Mouse (Mus musculus) hindbrain, embryonic 12.5 days (tissue): ENCODE results near the gene Bend4. TPM values are rescaled to one million over a fixed set of nuclear protein-coding genes. Genes with fewer than 3 reads are reported as not detected.

Experiments
- ATAC-seq: fragments of 200-750 bp; cut with Nextera tagmentation; 2 replicates; pipeline ENCODE4 v1.8.0; 2017; ENCODE audit warnings: moderate TSS enrichment; ENCODE audit not compliant: low FRiP score
- H3K27ac ChIP-seq: fragments of 300-500 bp; sonication (generic); 2 replicates; pipeline ENCODE4 v1.5.1; 2016; ENCODE audit warnings: mild to moderate bottlenecking
- H3K27me3 ChIP-seq: fragments of 300-500 bp; sonication (generic); 2 replicates; pipeline ENCODE4 v1.6.1; 2016; ENCODE audit warnings: mild to moderate bottlenecking
- H3K36me3 ChIP-seq: fragments of 300-500 bp; sonication (generic); 2 replicates; pipeline ENCODE4 v1.6.1; 2016; ENCODE audit warnings: mild to moderate bottlenecking
- H3K4me1 ChIP-seq: fragments of 300-500 bp; sonication (generic); 2 replicates; pipeline ENCODE4 v1.6.1; 2016
- H3K4me2 ChIP-seq: fragments of 300-500 bp; sonication (generic); replicated peaks from 2 replicates; pipeline ENCODE4 v1.6.1; 2016; ENCODE audit warnings: mild to moderate bottlenecking
- H3K4me3 ChIP-seq: fragments of 300-500 bp; sonication (generic); 2 replicates; pipeline ENCODE4 v1.5.1; 2016; ENCODE audit warnings: mild to moderate bottlenecking
- H3K9ac ChIP-seq: fragments of 300-500 bp; sonication (generic); 2 replicates; pipeline ENCODE4 v1.6.1; 2016; ENCODE audit warnings: mild to moderate bottlenecking, moderate library complexity
- H3K9me3 ChIP-seq: fragments of 300-500 bp; sonication (generic); replicated peaks from 2 replicates; pipeline ENCODE4 v1.6.1; 2016; ENCODE audit warnings: mild to moderate bottlenecking
- WGBS: fragments of 180-500 bp; shearing (Covaris S2); methylation state at CpG from one replicate; pipeline ENCODE4 v1.1.7; 2016; 5-methylcytosine and 5-hydroxymethylcytosine counted together
- polyA plus RNA-seq: library from polyadenylated mRNA; unstranded; fragments of >200 nt; fragmentation: Nextera tagmentation; extraction: Ambion mirVana; gene quantifications from 2 replicates; pipeline ENCODE4 v1.2.1, GENCODE M21; 2016

Gene Bend4
- polyA plus RNA-seq, 1 experiment from 2014 or later: 10.3 TPM

GRCm38 (mm10) chr5:67410426-67410825 lies 17.7 kb downstream of the Bend4 start:
- H3K27me3 ChIP-seq: no peaks in the 10 kb centered on the region

GRCm38 (mm10) chr5:67408391-67408790 lies 19.7 kb downstream of the Bend4 start:
- Histone ChIP-seq H3K4me1 (no peaks in the 10 kb centered on the region), H3K4me2 (no peak overlapping the region), H3K9me3 (no peaks in the 10 kb centered on the region), H3K9ac (no peak overlapping the region), H3K27ac (no peak overlapping the region), H3K27me3 (no peaks in the 10 kb centered on the region), H3K36me3 (peaks cover 13% of the 10 kb centered on the region), H3K4me3 (no peak overlapping the region)
- WGBS: 92% methylated on average over 6 of the region's 6 CpGs
- no peak for ATAC-seq

More at GRCm38 (mm10) chr5:67410426-67410825, 17.7 kb downstream of the Bend4 start:
- Histone ChIP-seq H3K9ac (no peak overlapping the region), H3K36me3 (no peaks in the 10 kb centered on the region; the same call in 1 of the 2 replicates), H3K4me3 (no peak overlapping the region), H3K4me2 (no peak overlapping the region), H3K27ac (no peak overlapping the region), H3K4me1 (no peaks in the 10 kb centered on the region), H3K9me3 (no peaks in the 10 kb centered on the region)
- no peak for ATAC-seq
- 94% methylated on average over 4 of the region's 4 CpGs for WGBS

- no peak for ATAC-seq
Observed at GRCm38 (mm10) chr5:67404919-67405318, 23.2 kb downstream of the Bend4 start.

GRCm38 (mm10) chr5:67404380-67404779 lies 23.7 kb downstream of the Bend4 start:
- WGBS: 74% methylated on average over 7 of the region's 7 CpGs
- no peaks in the 10 kb centered on the region for H3K9me3 ChIP-seq
- ATAC-seq: no peak
- H3K4me1 ChIP-seq: no peaks in the 10 kb centered on the region
- H3K27ac ChIP-seq: no peak overlapping the region
- H3K9ac ChIP-seq: no peak overlapping the region
- H3K4me3 ChIP-seq: no peak overlapping the region
- peaks cover 14% of the 10 kb centered on the region; the same call in 1 of the 2 replicates for H3K36me3 ChIP-seq
- H3K4me2 ChIP-seq: no peak overlapping the region
- no peaks in the 10 kb centered on the region for H3K27me3 ChIP-seq

More at GRCm38 (mm10) chr5:67404919-67405318, 23.2 kb downstream of the Bend4 start:
- 88% methylated on average over 9 of the region's 9 CpGs for WGBS
- Histone ChIP-seq H3K27me3 (no peaks in the 10 kb centered on the region), H3K9ac (no peak overlapping the region), H3K9me3 (no peaks in the 10 kb centered on the region), H3K36me3 (peaks cover 14% of the 10 kb centered on the region; the same call in 1 of the 2 replicates), H3K4me1 (no peaks in the 10 kb centered on the region), H3K4me2 (no peak overlapping the region), H3K4me3 (no peak overlapping the region), H3K27ac (no peak overlapping the region)

GRCm38 (mm10) chr5:67401612-67402011 lies 26.5 kb downstream of the Bend4 start:
- WGBS: 78% methylated on average over 9 of the region's 9 CpGs
- Histone ChIP-seq H3K4me2 (no peak overlapping the region), H3K27me3 (no peaks in the 10 kb centered on the region), H3K36me3 (peaks cover 28% of the 10 kb centered on the region), H3K4me3 (no peak overlapping the region), H3K4me1 (no peaks in the 10 kb centered on the region), H3K27ac (no peak overlapping the region), H3K9ac (no peak overlapping the region), H3K9me3 (no peaks in the 10 kb centered on the region)
- ATAC-seq: no peak

GRCm38 (mm10) chr5:67400608-67401480 lies 27.3 kb downstream of the Bend4 start:
- no peak overlapping the region for H3K4me3 ChIP-seq
- H3K9ac ChIP-seq: no peak overlapping the region
- no peaks in the 10 kb centered on the region for H3K4me1 ChIP-seq
- no peak overlapping the region for H3K27ac ChIP-seq
- peaks cover 30% of the 10 kb centered on the region for H3K36me3 ChIP-seq
- 89% methylated on average over 12 of the region's 12 CpGs for WGBS
- no peaks in the 10 kb centered on the region for H3K9me3 ChIP-seq
- no peaks in the 10 kb centered on the region for H3K27me3 ChIP-seq
- no peak for ATAC-seq
- H3K4me2 ChIP-seq: no peak overlapping the region

- H3K36me3 ChIP-seq: peaks cover 32% of the 10 kb centered on the region
- WGBS: 85% methylated on average over 28 of the region's 28 CpGs
- H3K4me2 ChIP-seq: no peak overlapping the region
- H3K9me3 ChIP-seq: no peaks in the 10 kb centered on the region
- H3K27me3 ChIP-seq: no peaks in the 10 kb centered on the region
- no peak overlapping the region for H3K9ac ChIP-seq
- H3K27ac ChIP-seq: no peak overlapping the region
- ATAC-seq: 0 out of 2 replicates have a peak, but pooled peaks have one; percentile 35
- H3K4me3 ChIP-seq: no peak overlapping the region
- H3K4me1 ChIP-seq: no peaks in the 10 kb centered on the region
Observed at GRCm38 (mm10) chr5:67399876-67400607, 28.1 kb downstream of the Bend4 start.

- no peak overlapping the region for H3K4me3 ChIP-seq
- no peaks in the 10 kb centered on the region for H3K4me1 ChIP-seq
- no peak overlapping the region for H3K4me2 ChIP-seq
- H3K27me3 ChIP-seq: no peaks in the 10 kb centered on the region
- no peak overlapping the region for H3K9ac ChIP-seq
- H3K27ac ChIP-seq: no peak overlapping the region
- 81% methylated on average over 14 of the region's 14 CpGs for WGBS
- H3K9me3 ChIP-seq: no peaks in the 10 kb centered on the region
- H3K36me3 ChIP-seq: peaks cover 18% of the 10 kb centered on the region
- no peak for ATAC-seq
Observed at GRCm38 (mm10) chr5:67397186-67397585, 30.9 kb downstream of the Bend4 start.

GRCm38 (mm10) chr5:67395211-67395851 lies 32.8 kb downstream of the Bend4 start:
- Histone ChIP-seq H3K4me1 (no peaks in the 10 kb centered on the region), H3K4me2 (no peak overlapping the region), H3K27me3 (no peaks in the 10 kb centered on the region), H3K9me3 (no peaks in the 10 kb centered on the region), H3K4me3 (no peak overlapping the region), H3K27ac (no peak overlapping the region), H3K36me3 (peaks cover 18% of the 10 kb centered on the region), H3K9ac (no peak overlapping the region)
- WGBS: 92% methylated on average over 11 of the region's 11 CpGs
- no peak for ATAC-seq

GRCm38 (mm10) chr5:67393951-67394350 lies 34.2 kb downstream of the Bend4 start:
- no peaks in the 10 kb centered on the region for H3K9me3 ChIP-seq
- ATAC-seq: no peak
- H3K4me2 ChIP-seq: no peak overlapping the region
- no peak overlapping the region for H3K27ac ChIP-seq
- no peaks in the 10 kb centered on the region for H3K27me3 ChIP-seq
- H3K36me3 ChIP-seq: peaks cover 14% of the 10 kb centered on the region
- no peak overlapping the region for H3K4me3 ChIP-seq
- 88% methylated on average over 6 of the region's 6 CpGs for WGBS
- no peaks in the 10 kb centered on the region for H3K4me1 ChIP-seq
- no peak overlapping the region for H3K9ac ChIP-seq

GRCm38 (mm10) chr5:67382556-67382955 lies 45.6 kb downstream of the Bend4 start:
- H3K4me3 ChIP-seq: no peak overlapping the region
- H3K4me2 ChIP-seq: no peak overlapping the region
- no peak overlapping the region for H3K9ac ChIP-seq
- H3K36me3 ChIP-seq: no peaks in the 10 kb centered on the region
- 91% methylated on average over 7 of the region's 7 CpGs for WGBS
- H3K9me3 ChIP-seq: no peaks in the 10 kb centered on the region
- no peaks in the 10 kb centered on the region for H3K4me1 ChIP-seq
- H3K27ac ChIP-seq: no peak overlapping the region
- ATAC-seq: no peak
- no peaks in the 10 kb centered on the region for H3K27me3 ChIP-seq

- H3K4me1 ChIP-seq: no peaks in the 10 kb centered on the region
- no peak overlapping the region for H3K4me3 ChIP-seq
- no peaks in the 10 kb centered on the region for H3K36me3 ChIP-seq
- no peak overlapping the region for H3K27ac ChIP-seq
- ATAC-seq: peak; percentile 46; the same call in 1 of the 2 replicates
- no peaks in the 10 kb centered on the region for H3K9me3 ChIP-seq
- no peak overlapping the region for H3K4me2 ChIP-seq
- H3K9ac ChIP-seq: no peak overlapping the region
- H3K27me3 ChIP-seq: no peaks in the 10 kb centered on the region
- WGBS: 57% methylated on average over 2 of the region's 2 CpGs
Observed at GRCm38 (mm10) chr5:67381690-67382089, 46.4 kb downstream of the Bend4 start.
